Comparison of ENCODE assay signal across 21 mouse cellular contexts in genomic region chr8:114298253-114298652, GRCm38 (mm10).
A peak's percentile ranks its signal among the peaks of the same experiment; 100 is the strongest.
DNase-seq lines count a peak whose midpoint lies in the region; ATAC-seq lines count a peak whose summit lies in the region.
"Had no signal": no experiment of that assay in that cellular context is flagged by ENCODE, and none has a peak within 500 bp of the region (broad histone marks: within the 10 kb centered on the region; RNA-seq: fewer than 3 reads in every experiment).

No protein-coding gene starts in this region.

- H3K36me3 ChIP-seq in forebrain, embryonic 12.5 days (replicated peaks): no peaks in the 10 kb centered on the region
- no peaks in the 10 kb centered on the region; the same call in 1 of the 2 replicates for H3K36me3 ChIP-seq in forebrain, embryonic 10.5 days (replicated peaks)
- H3K36me3 ChIP-seq in midbrain, embryonic 10.5 days: no peaks in the 10 kb centered on the region
- no peaks in the 10 kb centered on the region for H3K36me3 ChIP-seq in midbrain, embryonic 15.5 days (replicated peaks)
- H3K36me3 ChIP-seq: embryonic facial prominence, embryonic 12.5 days; heart, embryonic 15.5 days; hindbrain, embryonic 12.5 days had no signal

- DNase-seq in forebrain, embryonic 10.5 days (ENCODE audit: extremely low spot score, low spot score): no peak
- no peak for DNase-seq in midbrain, embryonic 10.5 days (ENCODE audit: low spot score)
- peak; percentile 27 for DNase-seq in embryo, embryonic 9.5 days (ENCODE audit: extremely low spot score)
- DNase-seq in right cerebral cortex, adult 18-20 months: no peak
- DNase-seq in heart, postnatal 14 days: no peak
- DNase-seq: adrenal gland, postnatal 10 days; cerebellum, adult 11 months; cerebellum, adult 8-10 months; cerebellum, postnatal 14 days; gastrocnemius, adult 2 months; gastrocnemius, postnatal 36 days; heart, adult 2 months had no signal

- H3K4me2 ChIP-seq in forebrain, embryonic 12.5 days: no peak overlapping the region
- no peak overlapping the region for H3K4me2 ChIP-seq in midbrain, embryonic 15.5 days
- H3K4me2 ChIP-seq: embryonic facial prominence, embryonic 12.5 days; heart, embryonic 11.5 days; heart, embryonic 15.5 days; hindbrain, embryonic 12.5 days had no signal

- 37% methylated on average over 2 of the region's 2 CpGs for WGBS in forebrain, embryonic 12.5 days
- 54% methylated on average over 2 of the region's 2 CpGs for WGBS in forebrain, embryonic 10.5 days
- 47% methylated on average over 2 of the region's 2 CpGs for WGBS in midbrain, embryonic 10.5 days
- 44% methylated on average over 2 of the region's 2 CpGs for WGBS in midbrain, embryonic 15.5 days

- peaks cover 24% of the 10 kb centered on the region for H3K4me1 ChIP-seq in forebrain, embryonic 12.5 days
- peaks cover 47% of the 10 kb centered on the region for H3K4me1 ChIP-seq in forebrain, embryonic 10.5 days
- H3K4me1 ChIP-seq in midbrain, embryonic 10.5 days: peaks cover 50% of the 10 kb centered on the region
- peaks cover 34% of the 10 kb centered on the region for H3K4me1 ChIP-seq in midbrain, embryonic 15.5 days
- H3K4me1 ChIP-seq: heart, embryonic 15.5 days had no signal

- H3K27me3 ChIP-seq in forebrain, embryonic 12.5 days: no peaks in the 10 kb centered on the region
- no peaks in the 10 kb centered on the region for H3K27me3 ChIP-seq in forebrain, embryonic 10.5 days (ENCODE audit: poor library complexity, severe bottlenecking)
- H3K27me3 ChIP-seq in midbrain, embryonic 10.5 days (ENCODE audit: low read depth, poor library complexity, severe bottlenecking): no peaks in the 10 kb centered on the region; the same call in 1 of the 2 replicates
- H3K27me3 ChIP-seq in midbrain, embryonic 15.5 days (replicated peaks): no peaks in the 10 kb centered on the region
- H3K27me3 ChIP-seq: embryonic facial prominence, embryonic 12.5 days; heart, embryonic 15.5 days; hindbrain, embryonic 12.5 days had no signal

- H3K27ac ChIP-seq in forebrain, embryonic 12.5 days: no peak overlapping the region
- no peak overlapping the region for H3K27ac ChIP-seq in forebrain, embryonic 10.5 days
- H3K27ac ChIP-seq in midbrain, embryonic 10.5 days (replicated peaks): peak overlapping the region; percentile 50; the same call in 1 of the 2 replicates
- no peak overlapping the region for H3K27ac ChIP-seq in midbrain, embryonic 15.5 days
- H3K27ac ChIP-seq: embryonic facial prominence, embryonic 12.5 days; gastrocnemius, adult 2 months; heart, adult 2 months; heart, embryonic 15.5 days; hindbrain, embryonic 12.5 days had no signal

- H3K9me3 ChIP-seq in forebrain, embryonic 12.5 days: no peaks in the 10 kb centered on the region
- H3K9me3 ChIP-seq in forebrain, embryonic 10.5 days: no peaks in the 10 kb centered on the region
- no peaks in the 10 kb centered on the region for H3K9me3 ChIP-seq in midbrain, embryonic 10.5 days (replicated peaks)
- no peaks in the 10 kb centered on the region for H3K9me3 ChIP-seq in midbrain, embryonic 15.5 days
- H3K9me3 ChIP-seq: embryonic facial prominence, embryonic 12.5 days; heart, embryonic 15.5 days; hindbrain, embryonic 12.5 days had no signal

- ATAC-seq in forebrain, embryonic 12.5 days (ENCODE audit: low FRiP score): peak; percentile 7; the same call in 1 of the 2 replicates
- ATAC-seq in midbrain, embryonic 15.5 days (replicated peaks): no peak
- ATAC-seq: forebrain, embryonic 14.5 days; inflammation-experienced regulatory T-cells, adult 6 months; intestine, postnatal 0 days had no signal

- no peak overlapping the region for H3K9ac ChIP-seq in forebrain, embryonic 12.5 days
- no peak overlapping the region for H3K9ac ChIP-seq in midbrain, embryonic 15.5 days
- H3K9ac ChIP-seq: embryonic facial prominence, embryonic 12.5 days; heart, embryonic 15.5 days; hindbrain, embryonic 12.5 days had no signal

- no peak overlapping the region for H3K4me3 ChIP-seq in forebrain, embryonic 12.5 days (replicated peaks)
- no peak overlapping the region for H3K4me3 ChIP-seq in forebrain, embryonic 10.5 days
- no peak overlapping the region for H3K4me3 ChIP-seq in midbrain, embryonic 10.5 days
- no peak overlapping the region for H3K4me3 ChIP-seq in midbrain, embryonic 15.5 days
- H3K4me3 ChIP-seq: embryonic facial prominence, embryonic 12.5 days; gastrocnemius, adult 2 months; heart, adult 2 months; heart, embryonic 15.5 days; hindbrain, embryonic 12.5 days had no signal

- intact Hi-C loops in heart, postnatal 14 days (cut with DNase I): no loop called here
